Mouse (Mus musculus) kidney, adult 9 months (tissue): ENCODE measurements at regions not wholly inside any gene's neighbourhood (a gene's known extent, or its start where the extent isn't known, plus 50 kb on each side); places are given as distances from the start of the nearest gene placed in this dataset.
"Not testable (repeated sequence)": the region's sequence is repeated elsewhere in the genome, so short reads cannot be mapped to it uniquely, and the experiment has no call there.

Experiments
- DNase-seq: peaks from one replicate; pipeline ENCODE4 v3.0.0; 2022

- peak; percentile 83 for DNase-seq
These were observed 164.3 kb downstream of the Sdhaf3 start for GRCm38 (mm10) chr6:7120136-7120535.

GRCm38 (mm10) chr6:7133042-7133441, 177.2 kb downstream of the Sdhaf3 start:
- DNase-seq, result no peak

GRCm38 (mm10) chr6:7134062-7134461, 178.3 kb downstream of the Sdhaf3 start:
- no peak for DNase-seq

- no peak for DNase-seq
These were observed 179.1 kb downstream of the Sdhaf3 start for GRCm38 (mm10) chr6:7134888-7135287.

GRCm38 (mm10) chr6:7181711-7182110, 225.9 kb downstream of the Sdhaf3 start:
- no peak for DNase-seq

- DNase-seq, result no peak
These were observed 243.3 kb downstream of the Sdhaf3 start for GRCm38 (mm10) chr6:7199046-7199599.

GRCm38 (mm10) chr6:7215880-7216279, 260.1 kb downstream of the Sdhaf3 start:
- DNase-seq, result no peak

GRCm38 (mm10) chr6:7252286-7252685, 296.5 kb downstream of the Sdhaf3 start:
- DNase-seq, result no peak

GRCm38 (mm10) chr6:7277431-7277830, 277.2 kb upstream of the Tac1 start:
- no peak for DNase-seq

- peak; percentile 81 for DNase-seq
These were observed 247.7 kb upstream of the Tac1 start for GRCm38 (mm10) chr6:7306956-7307355.

- peak; percentile 79 for DNase-seq
These were observed 241.2 kb upstream of the Tac1 start for GRCm38 (mm10) chr6:7313496-7313895.

GRCm38 (mm10) chr6:7326974-7327373, 227.7 kb upstream of the Tac1 start:
- no peak for DNase-seq

GRCm38 (mm10) chr6:7356634-7357033, 198.0 kb upstream of the Tac1 start:
- no peak for DNase-seq

GRCm38 (mm10) chr6:7367166-7367565, 187.5 kb upstream of the Tac1 start:
- no peak for DNase-seq

- DNase-seq, result no peak
These were observed 180.1 kb upstream of the Tac1 start for GRCm38 (mm10) chr6:7374629-7375028.

GRCm38 (mm10) chr6:7375851-7376250, 178.8 kb upstream of the Tac1 start:
- no peak for DNase-seq

- no peak for DNase-seq
These were observed 176.0 kb upstream of the Tac1 start for GRCm38 (mm10) chr6:7378651-7379050.

GRCm38 (mm10) chr6:7424731-7425130, 129.9 kb upstream of the Tac1 start:
- no peak for DNase-seq

GRCm38 (mm10) chr6:7441725-7442124, 113.0 kb upstream of the Tac1 start:
- no peak for DNase-seq

- DNase-seq, result not testable (repeated sequence)
These were observed 112.4 kb upstream of the Tac1 start for GRCm38 (mm10) chr6:7442286-7442685.

- no peak for DNase-seq
These were observed 98.8 kb upstream of the Tac1 start for GRCm38 (mm10) chr6:7455881-7456280.

GRCm38 (mm10) chr6:7463896-7464295, 90.8 kb upstream of the Tac1 start:
- DNase-seq, result no peak

GRCm38 (mm10) chr6:7464346-7464745, 90.3 kb upstream of the Tac1 start:
- DNase-seq, result no peak

GRCm38 (mm10) chr6:7472366-7473026, 82.2 kb upstream of the Tac1 start:
- no peak for DNase-seq

GRCm38 (mm10) chr6:7473730-7474129, 80.9 kb upstream of the Tac1 start:
- no peak for DNase-seq
